Mouse (Mus musculus) c-Kit-positive CD71-negative TER-119-negative erythroid progenitor cells, embryonic 14.5 days (primary cell): Measurements from ENCODE around the gene Pmvk.
A peak's percentile ranks its signal among the peaks of the same experiment; 100 is the strongest.

Experiments used
- DNase-seq: peaks from one replicate; pipeline ENCODE4 v3.0.0-alpha.2; 2013; ENCODE audit warnings: low read depth

Pmvk gene

DNA sequence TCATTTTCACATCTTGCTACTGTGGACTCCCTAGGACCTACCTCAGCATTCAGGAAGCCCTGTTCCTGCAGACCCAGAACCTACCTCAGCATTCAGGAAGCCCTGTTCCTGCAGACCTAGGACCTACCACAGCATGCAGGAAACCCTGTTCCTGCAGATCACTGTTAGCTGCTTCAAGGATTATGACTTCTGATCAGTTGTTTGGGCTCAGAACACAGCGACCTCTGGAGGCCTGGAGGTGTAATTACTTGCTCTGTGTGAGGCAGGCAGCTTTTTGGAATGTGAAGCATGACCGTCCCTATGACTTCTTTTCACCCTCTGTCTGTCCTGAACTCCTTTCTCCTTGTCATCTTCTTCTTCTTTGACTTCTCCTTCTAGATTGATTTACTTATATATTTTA, 27.1 kb downstream of the Pmvk start:
- DNase-seq = peak; percentile 51

DNA sequence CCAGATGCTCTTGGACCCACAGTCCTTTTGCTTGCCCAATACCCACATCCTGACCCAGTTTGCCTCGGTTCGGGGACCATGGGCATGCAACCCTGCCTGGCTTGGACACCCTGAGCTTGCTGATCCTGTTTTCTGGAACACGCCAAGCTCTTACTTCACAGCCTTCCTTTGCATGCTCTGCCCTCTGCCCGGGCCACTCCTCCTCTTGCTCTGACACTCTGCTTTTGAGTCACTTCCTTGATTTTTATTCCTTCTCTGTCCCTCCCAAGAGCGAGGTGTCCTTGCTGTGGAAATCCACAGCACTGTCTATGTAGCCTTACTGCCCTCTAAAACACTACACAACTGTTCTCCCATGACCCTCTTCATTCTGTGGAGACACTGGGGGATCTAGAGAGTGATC, 27.9 kb downstream of the Pmvk start:
- DNase-seq = no peak

GRCm38 (mm10) chr3:89484766-89485524, 30.6 kb downstream of the Pmvk start:
- DNase-seq = peak; percentile 62

DNA sequence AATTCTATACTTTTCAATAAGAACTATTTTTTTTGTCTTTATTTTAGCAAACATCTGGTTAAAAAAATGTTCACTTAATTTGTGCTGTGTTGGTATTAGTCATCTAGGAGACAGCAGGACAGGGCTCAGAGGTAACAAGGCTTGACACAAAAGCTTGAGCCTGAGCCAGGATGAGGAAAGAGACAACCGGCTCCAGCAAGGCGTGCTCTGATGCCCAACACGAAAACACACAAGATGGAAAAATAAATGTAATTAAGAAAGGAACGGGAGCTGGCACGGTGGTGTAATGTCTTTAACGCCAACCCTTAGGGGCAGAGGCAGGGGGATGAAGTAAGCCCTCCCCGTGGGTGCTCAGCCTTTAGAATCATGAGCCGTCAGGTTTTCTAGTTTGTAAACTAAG, 31.8 kb downstream of the Pmvk start:
- no peak for DNase-seq

GRCm38 (mm10) chr3:89486916-89487702, 32.8 kb downstream of the Pmvk start:
- no peak for DNase-seq

DNA sequence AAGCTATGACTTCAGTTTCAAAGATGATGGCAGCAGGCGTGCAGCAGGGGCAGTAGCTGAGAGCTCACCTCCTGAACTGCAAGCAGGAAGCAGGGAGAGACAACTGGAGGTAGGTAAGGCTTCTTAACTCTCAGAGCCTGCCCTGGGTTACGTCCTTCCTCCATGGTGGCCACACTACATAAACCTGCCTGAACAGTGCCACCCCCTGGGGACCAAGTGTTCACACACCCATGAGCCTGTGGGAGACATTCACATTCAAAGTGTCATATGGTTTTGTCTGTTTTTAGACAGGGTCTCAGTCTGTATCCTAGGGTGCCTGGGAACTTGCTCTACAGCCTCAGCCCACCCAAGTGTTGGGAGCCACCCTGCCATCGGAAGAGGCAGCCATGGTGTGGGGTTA, 36.4 kb downstream of the Pmvk start:
- no peak for DNase-seq

DNA sequence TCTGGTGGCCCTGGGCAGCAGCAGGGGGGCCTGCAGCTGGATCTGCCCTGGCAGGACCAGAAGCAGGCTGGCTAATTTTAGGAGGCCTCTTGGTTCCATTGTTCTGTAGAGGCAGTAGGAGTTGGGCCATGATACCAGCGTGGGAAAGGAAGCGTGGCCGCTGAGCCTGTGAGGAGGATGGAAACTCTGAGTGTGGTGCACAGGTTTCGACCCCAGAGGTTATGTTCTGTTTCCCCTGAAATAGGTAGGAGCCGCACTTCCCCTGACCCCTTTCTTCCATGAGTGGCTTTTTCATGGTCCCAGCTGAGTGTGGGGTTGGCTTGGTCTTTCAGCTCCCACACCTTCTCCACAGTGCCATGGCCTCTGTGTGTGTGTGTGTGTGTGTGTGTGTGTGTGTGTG, 37.2 kb downstream of the Pmvk start:
- no peak for DNase-seq

DNA sequence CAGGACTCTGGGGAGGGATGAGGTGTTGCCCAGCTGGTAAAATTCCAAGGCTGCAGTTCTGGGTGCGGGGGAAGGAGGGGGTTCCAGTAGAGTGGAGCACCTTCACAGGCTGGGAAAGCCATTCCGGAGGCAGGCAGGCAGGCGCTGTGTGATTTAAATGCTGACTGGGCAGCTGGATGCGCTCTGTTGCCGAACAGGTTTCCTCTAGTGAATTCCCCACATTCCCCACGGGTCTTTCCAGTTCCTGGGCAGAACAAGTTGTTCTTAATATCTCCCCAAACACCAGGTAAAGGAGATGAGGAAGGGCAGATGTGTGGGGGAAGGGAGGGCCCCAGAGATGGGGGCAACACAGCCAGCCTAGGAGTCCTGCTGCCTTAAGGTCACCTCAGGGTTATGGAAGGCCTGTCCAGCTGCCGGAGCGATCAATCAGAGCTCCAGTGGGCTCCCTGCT, 38.4 kb downstream of the Pmvk start:
- no peak for DNase-seq

- DNase-seq = no peak
These were observed 40.3 kb downstream of the Pmvk start for GRCm38 (mm10) chr3:89494630-89495029.

DNA sequence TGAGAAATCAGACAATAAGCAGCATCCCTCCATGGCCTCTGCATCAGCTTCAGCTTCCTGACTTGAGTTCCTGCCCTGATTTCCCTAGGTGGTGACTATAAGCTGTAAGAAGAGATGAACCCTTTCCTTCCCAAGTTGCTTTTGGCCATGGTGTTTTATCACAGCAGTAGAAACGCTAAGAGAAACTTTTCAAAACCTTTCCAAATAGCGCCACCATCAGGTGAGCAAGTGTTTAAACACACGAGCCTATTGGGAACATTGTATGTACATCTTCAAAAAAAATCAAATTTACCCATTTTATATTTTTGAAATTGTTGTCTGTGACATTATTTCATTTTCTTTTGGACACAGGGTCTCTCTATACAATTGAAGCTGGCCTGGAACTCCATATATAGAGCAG, 42.0 kb downstream of the Pmvk start:
- no peak for DNase-seq

- no peak for DNase-seq
These were observed 45.4 kb downstream of the Pmvk start for GRCm38 (mm10) chr3:89499696-89500095.

- DNase-seq = no peak
These were observed 47.1 kb downstream of the Pmvk start for GRCm38 (mm10) chr3:89501486-89501885.

GRCm38 (mm10) chr3:89502551-89502950, 48.2 kb downstream of the Pmvk start:
- no peak for DNase-seq

DNA sequence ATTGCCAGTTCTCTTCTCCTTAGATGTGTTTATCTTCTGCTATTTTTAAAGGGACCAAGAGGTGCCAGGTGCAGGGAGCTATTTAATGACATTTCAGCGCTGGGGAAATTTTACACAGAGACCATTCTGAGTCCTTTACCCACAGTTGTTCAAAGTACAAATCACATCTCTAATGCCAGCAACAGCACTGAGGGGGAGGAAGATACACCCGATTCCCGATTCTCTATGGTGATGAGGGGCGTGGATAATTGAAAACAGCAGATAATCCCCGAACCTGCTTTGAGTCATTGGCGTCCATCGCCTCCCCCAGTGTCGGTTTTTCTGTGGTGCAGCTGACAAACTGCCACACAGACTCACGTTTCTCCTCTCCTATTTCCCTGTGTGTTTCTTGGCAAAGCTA, 53.7 kb downstream of the Pmvk start:
- no peak for DNase-seq

- DNase-seq = peak; percentile 47
These were observed 56.6 kb downstream of the Pmvk start for GRCm38 (mm10) chr3:89510979-89511378.

DNA sequence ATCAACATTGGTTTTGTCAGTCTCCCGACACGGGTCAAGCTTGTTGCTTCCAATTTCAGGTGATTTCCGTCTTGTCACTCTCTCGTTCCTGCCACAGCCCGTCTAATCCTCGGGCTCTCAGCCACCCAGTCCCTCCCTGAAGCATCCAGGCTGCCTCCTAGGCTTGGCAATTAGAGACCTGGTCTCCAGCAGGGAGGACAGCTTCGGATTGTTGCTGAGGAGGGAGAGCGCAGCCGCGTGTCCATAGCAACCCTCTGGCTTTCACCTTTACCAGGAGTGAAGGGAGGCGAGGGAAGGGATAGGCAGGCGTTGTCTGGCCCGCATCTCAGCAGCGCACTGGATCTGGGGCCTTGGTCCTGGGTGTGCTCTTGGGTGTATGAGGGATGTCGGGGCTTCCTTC, 57.1 kb downstream of the Pmvk start:
- no peak for DNase-seq

GRCm38 (mm10) chr3:89512225-89512624, 57.9 kb downstream of the Pmvk start:
- no peak for DNase-seq

- no peak for DNase-seq
These were observed 61.1 kb downstream of the Pmvk start for GRCm38 (mm10) chr3:89515444-89515843.

DNA sequence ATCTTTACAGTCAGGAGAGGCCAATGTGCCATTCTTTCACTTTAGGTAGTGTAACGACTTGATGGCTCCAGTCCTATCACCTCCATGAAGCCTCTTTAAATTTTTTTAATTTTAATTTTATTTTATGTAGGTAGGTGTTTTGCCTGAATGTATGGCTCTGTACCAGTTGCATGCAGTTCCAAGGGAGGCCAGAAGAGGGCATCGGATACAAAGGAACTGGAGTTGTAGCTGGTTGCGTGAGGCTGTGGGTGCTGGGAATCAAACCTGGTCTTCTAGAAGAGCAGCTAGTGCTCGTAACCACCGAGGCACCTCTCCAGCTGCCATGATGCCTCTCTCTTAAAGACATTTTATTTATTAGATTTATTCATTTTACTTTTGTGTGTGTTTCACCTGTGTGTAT, 62.0 kb downstream of the Pmvk start:
- no peak for DNase-seq
